In the genomic region with DNA sequence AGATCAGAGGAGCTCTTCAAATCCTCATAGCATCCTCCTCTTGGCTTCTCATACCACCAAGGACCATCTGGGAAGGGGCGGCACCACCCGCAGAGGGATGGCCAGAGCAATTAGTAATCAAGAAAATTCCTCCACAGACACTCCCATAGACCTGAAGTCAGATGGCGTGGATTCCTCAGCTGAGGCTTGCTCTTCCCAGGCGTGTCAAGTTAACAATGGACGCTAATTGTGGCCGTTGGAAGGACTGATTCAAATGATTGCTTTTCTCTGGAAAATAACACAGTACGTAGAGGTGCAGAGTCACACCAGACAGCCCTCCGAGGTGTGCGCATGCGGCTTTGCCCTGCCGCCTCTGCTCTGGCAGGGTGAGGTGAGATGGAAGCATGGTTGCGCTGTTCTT, we compare ENCODE assay signal across 13 mouse cellular contexts.
DNase-seq lines count a peak whose midpoint lies in the region.
"Had no signal": no experiment of that assay in that cellular context is flagged by ENCODE, and none has a peak within 500 bp of the region (broad histone marks: within the 10 kb centered on the region; RNA-seq: fewer than 3 reads in every experiment).

No protein-coding gene starts in this region.

- peak; percentile 4 for DNase-seq in layer of hippocampus, adult 9-11 months
- DNase-seq in layer of hippocampus, postnatal 25 days (ENCODE audit: extremely low spot score in 1 of 2, low spot score in 1 of 2) = no peak
- DNase-seq in ZHBTc4 (ENCODE audit: low read depth, low spot score) = peak; percentile 54
- DNase-seq in retina, embryonic 14.5 days (ENCODE audit: low spot score) = peak; percentile 18
- no peak for DNase-seq in lung, postnatal 36 days
- DNase-seq in gastrocnemius, postnatal 10 days = no peak
- DNase-seq in kidney, postnatal 4 days = no peak
- DNase-seq: adrenal gland, adult 2 months; adrenal gland, postnatal 25 days; cerebellum, adult 11 months; cerebellum, adult 8-10 months; embryo, embryonic 11 days; heart, adult 2 months had no signal

Comparison
In these comparisons a context has a peak if more than half of its experiments do, and no peak if none do; other contexts are left out.
1. DNase-seq: peak in layer of hippocampus, adult 9-11 months (single experiment), ZHBTc4 (single experiment) and retina, embryonic 14.5 days (single experiment); none in layer of hippocampus, postnatal 25 days (0 of 2), lung, postnatal 36 days (single experiment), gastrocnemius, postnatal 10 days (single experiment) and kidney, postnatal 4 days (0 of 2).